Mouse (Mus musculus): Measurements from ENCODE around the gene Zranb1. TPM values are rescaled to one million over a fixed set of nuclear protein-coding genes. Genes with fewer than 3 reads are reported as not detected.
A peak's percentile ranks its signal among the peaks of the same experiment; 100 is the strongest.

The Zranb1 gene
- polyA plus RNA-seq, 1 experiment = 29.9 TPM

DNA sequence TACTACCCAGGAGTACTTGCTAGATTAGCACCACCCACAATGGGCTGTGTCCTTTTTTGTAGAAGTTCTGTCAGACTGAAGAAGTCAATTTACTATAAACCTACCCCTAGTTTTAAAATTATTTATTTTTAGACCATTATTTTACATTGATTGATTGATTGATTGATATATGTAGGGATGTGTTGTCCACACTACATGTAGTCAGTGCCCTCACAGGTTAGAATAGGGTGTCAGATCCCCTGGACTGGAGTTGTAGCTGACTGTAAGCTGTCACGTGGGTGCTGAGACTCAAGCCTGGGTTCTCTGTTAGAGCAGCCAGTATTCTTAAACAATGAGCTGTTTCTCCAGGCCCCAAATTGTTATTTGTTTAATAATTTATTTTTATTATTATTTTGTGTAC lies 37.6 kb upstream of the Zranb1 start:
- TF ChIP-seq EP300 (IDR thresholded peaks at IDR 0.05; ENCODE audit: insufficient read depth, low read depth, low read length) = no peak
- no peak for TF ChIP-seq CTCF (IDR thresholded peaks at IDR 0.05; ENCODE audit: low read depth, low read length)
- TF ChIP-seq POLR2A (IDR thresholded peaks at IDR 0.05; ENCODE audit: insufficient read depth, low read length) = no peak
- Histone ChIP-seq H3K4me1 (ENCODE audit: control insufficient read depth, insufficient read depth, low read length) (peaks cover 2% of the 10 kb centered on the region), H3K9ac (ENCODE audit: low read depth, poor library complexity, severe bottlenecking) (no peak overlapping the region), H3K4me3 (ENCODE audit: low read depth, low read length) (no peak overlapping the region), H3K27me3 (ENCODE audit: control insufficient read depth, insufficient read depth, low read length, poor library complexity, severe bottlenecking) (no peaks in the 10 kb centered on the region), H3K36me3 (ENCODE audit: control insufficient read depth, insufficient read depth, low read length, poor library complexity, severe bottlenecking) (no peaks in the 10 kb centered on the region), H3K27ac (ENCODE audit: insufficient read depth, low read length) (no peak overlapping the region), H3K9me3 (replicated peaks; ENCODE audit: control insufficient read depth, insufficient read depth, low read length, poor library complexity, severe bottlenecking) (no peaks in the 10 kb centered on the region; the same call in 1 of the 2 replicates)

DNA sequence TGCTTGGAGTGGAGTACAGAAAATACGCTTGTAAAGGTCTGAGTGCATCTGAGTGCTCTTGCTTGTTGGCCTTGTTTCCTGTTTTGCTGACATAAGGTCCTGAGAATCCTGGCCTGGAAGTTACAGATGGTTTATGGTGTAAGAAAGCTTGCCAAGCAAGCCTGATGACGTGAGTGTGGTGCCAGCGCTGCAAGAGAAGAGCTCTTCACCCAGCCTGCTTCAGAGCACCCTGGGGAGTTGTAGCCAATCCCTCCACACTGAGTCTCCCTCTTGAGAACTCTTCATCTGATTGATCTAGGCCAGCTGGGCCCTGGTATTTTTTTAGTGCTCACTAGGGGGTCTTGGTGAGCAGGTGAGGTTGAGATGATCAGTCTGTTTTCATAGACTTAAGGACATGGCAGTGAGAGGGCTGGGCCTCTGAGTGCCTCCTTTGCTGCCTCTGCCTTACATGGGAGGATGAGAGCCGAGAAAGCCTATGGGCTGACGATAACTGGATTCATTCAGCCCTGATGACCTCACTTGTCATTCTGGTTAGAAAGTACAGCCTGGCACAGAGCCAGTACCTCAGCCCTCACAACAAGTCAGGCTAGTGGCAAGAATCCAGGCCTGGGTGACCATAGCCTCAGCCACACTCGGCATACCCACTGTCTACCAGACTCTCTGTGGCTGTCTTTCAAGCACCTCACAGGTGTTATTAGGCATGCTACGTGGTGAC lies 35.9 kb upstream of the Zranb1 start:
- peaks cover 2% of the 10 kb centered on the region for H3K4me1 ChIP-seq (ENCODE audit: control insufficient read depth, insufficient read depth, low read length)
- no peak overlapping the region for H3K9ac ChIP-seq (ENCODE audit: low read depth, poor library complexity, severe bottlenecking)
- H3K4me3 ChIP-seq (ENCODE audit: low read depth, low read length) = no peak overlapping the region
- no peaks in the 10 kb centered on the region for H3K9me3 ChIP-seq (replicated peaks; ENCODE audit: control insufficient read depth, insufficient read depth, low read length, poor library complexity, severe bottlenecking)
- H3K36me3 ChIP-seq (ENCODE audit: control insufficient read depth, insufficient read depth, low read length, poor library complexity, severe bottlenecking) = no peaks in the 10 kb centered on the region
- no peaks in the 10 kb centered on the region for H3K27me3 ChIP-seq (ENCODE audit: control insufficient read depth, insufficient read depth, low read length, poor library complexity, severe bottlenecking)
- TF ChIP-seq POLR2A (IDR thresholded peaks at IDR 0.05; ENCODE audit: insufficient read depth, low read length) (no peak), CTCF (IDR thresholded peaks at IDR 0.05; ENCODE audit: low read depth, low read length) (no peak), EP300 (IDR thresholded peaks at IDR 0.05; ENCODE audit: insufficient read depth, low read depth, low read length) (no peak)
- no peak overlapping the region for H3K27ac ChIP-seq (ENCODE audit: insufficient read depth, low read length)

DNA sequence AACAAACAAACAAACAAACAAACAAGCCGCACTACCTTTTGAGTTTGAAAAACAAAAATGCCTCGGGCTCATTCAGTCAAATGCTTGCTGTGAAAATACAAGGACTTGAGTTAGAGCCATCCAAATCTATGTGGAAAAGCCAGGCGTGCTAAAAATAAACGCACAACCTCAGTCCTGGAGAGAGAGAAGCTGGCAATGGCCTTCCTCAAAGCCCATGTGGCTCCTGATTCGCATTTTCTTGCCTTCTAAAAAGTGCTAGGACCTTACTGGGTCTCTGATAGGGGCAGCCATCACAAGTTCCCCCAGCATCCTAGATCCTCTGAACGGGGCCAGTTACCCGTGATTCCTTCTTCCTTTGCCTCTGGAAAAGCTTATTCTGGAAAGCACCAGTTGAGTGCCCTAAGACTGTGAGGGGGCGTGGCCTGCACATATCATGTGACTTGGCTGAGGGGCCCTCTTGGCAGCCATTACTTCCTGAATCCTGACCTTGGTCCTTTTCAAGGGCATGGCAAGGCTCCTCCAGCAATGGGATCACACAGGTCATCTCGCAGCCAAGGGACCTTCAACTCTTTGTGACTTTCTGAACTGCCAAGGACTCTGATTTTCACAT lies 34.6 kb upstream of the Zranb1 start:
- Histone ChIP-seq H3K4me1 (ENCODE audit: control insufficient read depth, insufficient read depth, low read length) (peaks cover 2% of the 10 kb centered on the region), H3K9me3 (replicated peaks; ENCODE audit: control insufficient read depth, insufficient read depth, low read length, poor library complexity, severe bottlenecking) (no peaks in the 10 kb centered on the region), H3K36me3 (ENCODE audit: control insufficient read depth, insufficient read depth, low read length, poor library complexity, severe bottlenecking) (no peaks in the 10 kb centered on the region), H3K9ac (ENCODE audit: low read depth, poor library complexity, severe bottlenecking) (no peak overlapping the region), H3K27ac (ENCODE audit: insufficient read depth, low read length) (no peak overlapping the region), H3K4me3 (ENCODE audit: low read depth, low read length) (no peak overlapping the region), H3K27me3 (ENCODE audit: control insufficient read depth, insufficient read depth, low read length, poor library complexity, severe bottlenecking) (no peaks in the 10 kb centered on the region)
- TF ChIP-seq EP300 (IDR thresholded peaks at IDR 0.05; ENCODE audit: insufficient read depth, low read depth, low read length) (no peak), CTCF (IDR thresholded peaks at IDR 0.05; ENCODE audit: low read depth, low read length) (no peak), POLR2A (IDR thresholded peaks at IDR 0.05; ENCODE audit: insufficient read depth, low read length) (no peak)

DNA sequence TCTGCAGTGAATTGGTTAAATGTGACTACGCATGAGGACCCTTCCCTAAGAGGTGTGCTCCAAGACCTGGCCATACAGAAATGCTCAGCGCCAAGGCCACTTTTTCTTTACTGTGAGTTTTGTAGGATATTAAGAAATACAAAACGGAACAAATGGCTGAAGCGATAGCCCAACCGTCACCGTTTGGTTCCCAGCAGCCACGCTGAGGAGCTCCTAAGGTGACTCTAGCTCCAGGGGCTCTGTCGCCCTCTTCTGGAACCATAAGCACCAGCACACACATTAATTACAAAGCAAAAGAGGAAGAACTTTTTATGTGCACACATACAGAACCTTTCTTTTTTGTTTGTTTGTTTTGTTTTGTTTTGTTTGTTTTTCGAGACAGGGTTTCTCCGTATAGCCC lies 33.7 kb upstream of the Zranb1 start:
- TF ChIP-seq CTCF (IDR thresholded peaks at IDR 0.05; ENCODE audit: low read depth, low read length) = peak; percentile 75
- TF ChIP-seq EP300 (IDR thresholded peaks at IDR 0.05; ENCODE audit: insufficient read depth, low read depth, low read length) = no peak
- Histone ChIP-seq H3K36me3 (ENCODE audit: control insufficient read depth, insufficient read depth, low read length, poor library complexity, severe bottlenecking) (no peaks in the 10 kb centered on the region), H3K4me1 (ENCODE audit: control insufficient read depth, insufficient read depth, low read length) (peaks cover 2% of the 10 kb centered on the region), H3K27me3 (ENCODE audit: control insufficient read depth, insufficient read depth, low read length, poor library complexity, severe bottlenecking) (no peaks in the 10 kb centered on the region), H3K4me3 (ENCODE audit: low read depth, low read length) (no peak overlapping the region), H3K27ac (ENCODE audit: insufficient read depth, low read length) (no peak overlapping the region), H3K9ac (ENCODE audit: low read depth, poor library complexity, severe bottlenecking) (no peak overlapping the region), H3K9me3 (replicated peaks; ENCODE audit: control insufficient read depth, insufficient read depth, low read length, poor library complexity, severe bottlenecking) (no peaks in the 10 kb centered on the region)

DNA sequence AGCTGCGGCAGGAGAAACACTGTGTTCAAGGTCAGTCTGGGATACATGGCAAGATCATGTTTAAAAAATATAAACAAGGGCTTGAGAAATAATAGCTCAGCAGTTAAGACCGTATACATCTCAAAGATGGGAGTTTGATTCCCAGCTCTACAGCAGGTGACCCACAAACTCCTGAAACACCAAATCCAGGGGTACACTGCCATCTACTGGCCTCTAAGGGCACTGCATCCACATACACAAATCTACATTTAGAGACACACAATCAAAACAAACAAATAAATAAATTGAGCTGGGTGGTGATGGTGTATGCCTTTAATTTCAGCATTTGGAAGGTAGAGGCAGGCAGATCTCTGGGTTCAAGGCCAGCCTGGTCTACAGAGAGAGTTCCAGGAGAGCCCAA lies 32.7 kb upstream of the Zranb1 start:
- Histone ChIP-seq H3K9ac (ENCODE audit: low read depth, poor library complexity, severe bottlenecking) (no peak overlapping the region), H3K9me3 (replicated peaks; ENCODE audit: control insufficient read depth, insufficient read depth, low read length, poor library complexity, severe bottlenecking) (no peaks in the 10 kb centered on the region), H3K27me3 (ENCODE audit: control insufficient read depth, insufficient read depth, low read length, poor library complexity, severe bottlenecking) (no peaks in the 10 kb centered on the region), H3K36me3 (ENCODE audit: control insufficient read depth, insufficient read depth, low read length, poor library complexity, severe bottlenecking) (no peaks in the 10 kb centered on the region), H3K27ac (ENCODE audit: insufficient read depth, low read length) (no peak overlapping the region), H3K4me1 (ENCODE audit: control insufficient read depth, insufficient read depth, low read length) (peaks cover 2% of the 10 kb centered on the region), H3K4me3 (ENCODE audit: low read depth, low read length) (no peak overlapping the region)
- TF ChIP-seq EP300 (IDR thresholded peaks at IDR 0.05; ENCODE audit: insufficient read depth, low read depth, low read length) = no peak
- TF ChIP-seq CTCF (IDR thresholded peaks at IDR 0.05; ENCODE audit: low read depth, low read length) = peak; percentile 55

DNA sequence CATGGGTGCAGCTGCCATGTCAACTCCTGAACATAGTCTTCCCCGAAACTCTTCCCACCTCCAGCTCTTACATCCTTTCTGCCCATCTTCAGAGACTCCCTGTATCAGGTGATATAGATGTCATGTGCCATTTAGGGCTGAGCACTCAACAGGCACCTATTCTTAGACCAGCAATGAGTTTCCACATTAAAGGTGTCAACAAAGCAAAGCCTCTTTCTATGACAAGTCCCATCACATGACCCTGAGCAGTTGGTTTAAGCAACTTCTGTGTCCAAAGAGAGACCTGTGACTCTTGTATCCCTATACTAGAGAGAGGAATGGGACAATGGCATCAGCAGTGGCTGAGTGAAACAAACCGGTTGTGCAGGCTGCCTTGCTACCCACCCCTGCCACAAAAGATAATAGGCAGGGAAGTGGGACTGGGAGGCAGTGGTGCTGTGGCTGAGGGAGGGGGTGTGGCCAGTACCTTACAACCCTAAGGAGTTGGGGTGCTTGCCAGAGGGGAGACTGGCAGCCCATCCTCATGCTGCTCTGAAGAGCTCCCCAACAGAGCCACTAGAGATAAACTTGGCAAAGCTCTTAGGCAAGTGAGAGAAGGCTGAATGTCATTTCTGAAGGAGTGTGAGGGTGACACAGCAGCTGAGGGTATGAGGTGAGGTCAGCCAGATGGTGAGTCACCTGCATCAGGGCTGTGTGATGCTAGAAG lies 30.0 kb upstream of the Zranb1 start:
- Histone ChIP-seq H3K36me3 (ENCODE audit: control insufficient read depth, insufficient read depth, low read length, poor library complexity, severe bottlenecking) (no peaks in the 10 kb centered on the region), H3K27ac (ENCODE audit: insufficient read depth, low read length) (no peak overlapping the region), H3K4me1 (ENCODE audit: control insufficient read depth, insufficient read depth, low read length) (peaks cover 2% of the 10 kb centered on the region), H3K9me3 (replicated peaks; ENCODE audit: control insufficient read depth, insufficient read depth, low read length, poor library complexity, severe bottlenecking) (no peaks in the 10 kb centered on the region), H3K4me3 (ENCODE audit: low read depth, low read length) (no peak overlapping the region), H3K9ac (ENCODE audit: low read depth, poor library complexity, severe bottlenecking) (no peak overlapping the region), H3K27me3 (ENCODE audit: control insufficient read depth, insufficient read depth, low read length, poor library complexity, severe bottlenecking) (no peaks in the 10 kb centered on the region)
- TF ChIP-seq CTCF (IDR thresholded peaks at IDR 0.05; ENCODE audit: low read depth, low read length) (no peak), EP300 (IDR thresholded peaks at IDR 0.05; ENCODE audit: insufficient read depth, low read depth, low read length) (no peak), POLR2A (IDR thresholded peaks at IDR 0.05; ENCODE audit: insufficient read depth, low read length) (no peak)
